Mouse (Mus musculus) ES-E14 (cell line): ENCODE measurements at regions not wholly inside any gene's neighbourhood (a gene's known extent, or its start where the extent isn't known, plus 50 kb on each side); places are given as distances from the start of the nearest gene placed in this dataset.

Experiments used
- CHD2 ChIP-seq: IDR thresholded peaks from 2 replicates; pipeline ENCODE4 v1.6.1; 2014; ENCODE audit warnings: mild to moderate bottlenecking, low read depth, low read length, inconsistent platforms
- HCFC1 ChIP-seq: IDR thresholded peaks from 2 replicates; pipeline ENCODE4 v1.6.1; 2012; ENCODE audit warnings: low read length, inconsistent platforms, borderline replicate concordance; ENCODE audit not compliant: insufficient read depth
- MAFK ChIP-seq: IDR thresholded peaks from 2 replicates; pipeline ENCODE4 v1.6.1; 2014; ENCODE audit warnings: mild to moderate bottlenecking, low read depth, low read length, inconsistent platforms; ENCODE audit not compliant: insufficient read depth
- ZC3H11A ChIP-seq: IDR thresholded peaks from 2 replicates; pipeline ENCODE4 v1.6.1; 2012; ENCODE audit warnings: low read depth, mild to moderate bottlenecking, inconsistent platforms, low read length, borderline replicate concordance

- no peak for TF ChIP-seq HCFC1
- TF ChIP-seq CHD2 = no peak
- TF ChIP-seq ZC3H11A = no peak
- no peak for TF ChIP-seq MAFK
Observed at GRCm38 (mm10) chr9:82562551-82563465, 266.5 kb upstream of the Irak1bp1 start.
